Mouse (Mus musculus) adrenal gland, adult 10 weeks (tissue): ENCODE measurements around the gene Olfr1307. TPM values are rescaled to one million over a fixed set of nuclear protein-coding genes. Genes with fewer than 3 reads are reported as not detected.

Experiments
- polyA plus RNA-seq: library from polyadenylated mRNA; stranded (reverse); fragments of 350-450 nt; fragmentation: Illumina TruSeq; extraction: RNeasy Lipid Tissue Mini Kit (QIAGEN cat#74804); gene quantifications from one replicate; pipeline ENCODE4 v1.2.3, GENCODE M21; 2014; ENCODE audit warnings: low read depth, low replicate concordance

Olfr1307 gene
- not detected for polyA plus RNA-seq

GRCm38 (mm10) chr2:111949340-111949739 lies at the start of gene Olfr1307:
Gene Olfr1307, minus strand, starts transcription at chr2:111949440.

GRCm38 (mm10) chr2:111990181-111990580 lies 40.9 kb upstream of the Olfr1307 start, which contains the start of gene Olfr1309:
Gene Olfr1309, minus strand, starts transcription at chr2:111990281.

GRCm38 (mm10) chr2:111964844-111965243 lies 15.6 kb upstream of the Olfr1307 start, which contains the start of gene Olfr1308:
Gene Olfr1308, minus strand, starts transcription at chr2:111964944.

GRCm38 (mm10) chr2:111916171-111916570 lies 33.1 kb downstream of the Olfr1307 start, which contains the start of gene Olfr1306:
Gene Olfr1306, minus strand, starts transcription at chr2:111916271.

Other genes with a start within 250 kb of the Olfr1307 start
- gene Olfr1301, start 198.4 kb downstream of the Olfr1307 start, polyA plus RNA-seq: not detected
- gene Olfr1302, start 172.0 kb downstream of the Olfr1307 start, polyA plus RNA-seq: not detected
- not detected for gene Olfr1303, start 129.1 kb downstream of the Olfr1307 start, polyA plus RNA-seq
- not detected for gene Olfr1305, start 72.3 kb downstream of the Olfr1307 start, polyA plus RNA-seq
- not detected for gene Olfr1306, start 33.2 kb downstream of the Olfr1307 start, polyA plus RNA-seq
- gene Olfr1308, start 15.5 kb upstream of the Olfr1307 start, polyA plus RNA-seq: not detected
- gene Olfr1309, start 40.8 kb upstream of the Olfr1307 start, polyA plus RNA-seq: not detected
- not detected for gene Olfr1310, start 63.3 kb upstream of the Olfr1307 start, polyA plus RNA-seq
- not detected for gene Olfr1311, start 75.0 kb upstream of the Olfr1307 start, polyA plus RNA-seq
- gene Olfr1312, start 100.8 kb upstream of the Olfr1307 start, polyA plus RNA-seq: not detected
- gene Olfr1313, start 128.4 kb upstream of the Olfr1307 start, polyA plus RNA-seq: not detected
- not detected for gene Olfr1314, start 147.3 kb upstream of the Olfr1307 start, polyA plus RNA-seq
- gene Olfr1315-ps1, start 166.0 kb upstream of the Olfr1307 start, polyA plus RNA-seq: not detected
- not detected for gene Olfr1316, start 185.5 kb upstream of the Olfr1307 start, polyA plus RNA-seq
- not detected for gene Olfr1317, start 190.9 kb upstream of the Olfr1307 start, polyA plus RNA-seq
- not detected for gene Olfr1318, start 204.8 kb upstream of the Olfr1307 start, polyA plus RNA-seq